Mouse (Mus musculus) limb, embryonic 11.5 days (tissue): Measurements from ENCODE around the gene Epo. TPM values are rescaled to one million over a fixed set of nuclear protein-coding genes. Genes with fewer than 3 reads are reported as not detected.

Experiments used
- ATAC-seq: fragments of 200-750 bp; cut with Nextera tagmentation; 2 replicates; pipeline ENCODE4 v1.8.0; 2017; ENCODE audit warnings: low read depth; ENCODE audit not compliant: insufficient number of reproducible peaks, low FRiP score, low TSS enrichment
- DNase-seq: peaks from one replicate; pipeline ENCODE4 v3.0.0-alpha.2; 2015; ENCODE audit warnings: low spot score
- H3K27ac ChIP-seq: fragments of 300-500 bp; sonication (generic); replicated peaks from 2 replicates; pipeline ENCODE4 v1.5.1; 2014; ENCODE audit warnings: low read depth, mild to moderate bottlenecking, low read length
- H3K27me3 ChIP-seq: fragments of 300-500 bp; sonication (generic); 2 replicates; pipeline ENCODE4 v1.6.1; 2014; ENCODE audit warnings: mild to moderate bottlenecking, low read length, mixed read lengths; ENCODE audit not compliant: control insufficient read depth, insufficient read depth
- H3K36me3 ChIP-seq: fragments of 300-500 bp; sonication (generic); 2 replicates; pipeline ENCODE4 v1.6.1; 2014; ENCODE audit warnings: mild to moderate bottlenecking, low read length, moderate library complexity, mixed read lengths; ENCODE audit not compliant: control insufficient read depth, insufficient read depth
- H3K4me1 ChIP-seq: fragments of 300-500 bp; sonication (generic); 2 replicates; pipeline ENCODE4 v1.6.1; 2014; ENCODE audit warnings: low read length, mixed read lengths; ENCODE audit not compliant: control insufficient read depth, insufficient read depth
- H3K4me2 ChIP-seq: fragments of 300-500 bp; sonication (generic); 2 replicates; pipeline ENCODE4 v1.6.1; 2014; ENCODE audit warnings: low read depth, mild to moderate bottlenecking, moderate library complexity; ENCODE audit not compliant: severe bottlenecking
- H3K4me3 ChIP-seq: fragments of 300-500 bp; sonication (generic); 2 replicates; pipeline ENCODE4 v1.5.1; 2014; ENCODE audit warnings: low read depth, low read length
- H3K9ac ChIP-seq: fragments of 300-500 bp; sonication (generic); 2 replicates; pipeline ENCODE4 v1.6.1; 2014; ENCODE audit warnings: mild to moderate bottlenecking, low read length
- H3K9me3 ChIP-seq: fragments of 300-500 bp; sonication (generic); 2 replicates; pipeline ENCODE4 v1.6.1; 2016; ENCODE audit warnings: low read length; ENCODE audit not compliant: control insufficient read depth
- WGBS: fragments of 180-500 bp; shearing (Covaris S2); extraction: QIAGEN DNeasy Blood & Tissue Kit; methylation state at CpG from one replicate; pipeline ENCODE4 v1.1.7; 2014; 5-methylcytosine and 5-hydroxymethylcytosine counted together
- polyA plus RNA-seq: library from polyadenylated mRNA; unstranded; fragments of >200 nt; fragmentation: Nextera tagmentation; extraction: Ambion mirVana; gene quantifications from 2 replicates; pipeline ENCODE4 v1.2.1, GENCODE M21; 2014

The Epo gene
- polyA plus RNA-seq, 1 experiment from 2014 or later: 0.67 TPM

DNA sequence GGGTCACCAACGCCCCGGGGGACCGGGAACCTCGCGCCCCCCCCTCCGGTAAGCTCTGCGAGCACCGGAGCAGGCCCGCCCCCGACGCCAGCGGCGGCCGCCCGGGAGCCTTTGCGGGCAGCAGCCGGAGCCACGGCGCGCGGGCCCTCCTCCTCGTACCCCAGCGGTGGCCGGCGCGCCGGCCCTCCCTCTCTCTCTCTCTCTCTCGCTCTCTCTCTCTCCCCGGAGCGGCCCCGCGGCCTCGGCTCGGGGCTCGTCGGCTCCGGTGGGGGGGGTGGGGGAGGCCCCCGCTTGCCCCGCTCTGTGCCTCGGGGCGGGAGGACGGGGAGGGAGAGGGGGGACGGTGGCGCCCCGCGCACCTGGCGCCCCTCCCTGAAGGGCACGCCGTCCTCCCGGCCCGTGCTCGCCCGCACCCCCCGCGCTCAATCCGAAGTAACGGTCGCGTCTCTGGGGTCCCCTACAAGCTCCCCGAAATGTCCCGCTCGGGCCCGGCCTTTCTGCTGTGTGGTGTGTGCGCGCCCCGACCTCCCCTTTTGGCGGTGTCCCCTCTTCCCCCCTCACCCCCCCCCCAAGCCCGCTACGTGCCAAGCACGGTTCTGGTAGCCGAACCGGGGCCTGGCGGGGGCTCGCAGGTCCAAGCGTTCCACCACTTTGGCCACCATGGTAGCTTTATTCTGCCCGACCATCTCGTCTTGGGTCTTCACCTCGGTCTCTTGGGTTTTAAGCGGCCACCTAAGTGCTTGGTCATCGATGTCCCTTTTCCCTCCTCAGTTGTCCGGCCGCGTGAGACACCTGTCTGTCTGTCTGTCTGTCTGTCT, 22.3 kb downstream of the Epo start:
- Histone ChIP-seq H3K4me1 (peaks cover 20% of the 10 kb centered on the region), H3K4me3 (peak overlapping the region; percentile 98), H3K27ac (peak overlapping the region; percentile 76), H3K9me3 (no peaks in the 10 kb centered on the region), H3K27me3 (no peaks in the 10 kb centered on the region), H3K4me2 (peak overlapping the region; percentile 89), H3K9ac (peak overlapping the region; percentile 98), H3K36me3 (peaks cover 5% of the 10 kb centered on the region; the same call in 1 of the 2 replicates)
- 0% methylated on average over 42 of the region's 83 CpGs for WGBS
- DNase-seq (peak; percentile 44), ATAC-seq (peak; percentile 44; the same call in 1 of the 2 replicates)

DNA sequence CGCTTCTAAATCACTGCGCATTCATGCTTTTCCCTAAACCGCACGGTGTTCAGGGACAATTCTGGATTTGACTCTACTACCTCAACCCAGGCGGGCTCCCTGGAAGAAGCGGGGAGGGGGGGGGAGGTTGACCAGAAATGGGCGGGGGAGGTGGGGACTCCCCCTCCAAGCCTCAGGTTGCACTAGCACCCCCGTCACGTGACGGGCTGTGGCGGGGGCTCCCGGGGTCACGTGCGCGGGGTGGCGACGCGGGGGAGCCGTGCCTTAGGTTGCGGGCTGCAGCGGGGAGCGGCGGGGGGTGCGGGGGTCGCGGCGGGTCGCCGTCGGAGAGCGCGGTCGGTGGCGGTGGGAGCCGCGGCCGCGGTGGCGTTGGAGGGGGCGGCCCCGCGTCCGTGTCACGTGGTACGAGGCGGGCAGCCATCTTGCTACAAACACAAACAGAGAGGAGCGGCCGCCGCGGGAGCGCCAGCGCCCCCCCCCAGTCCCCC, 23.0 kb downstream of the Epo start:
- Histone ChIP-seq H3K27ac (peak overlapping the region; percentile 76), H3K9ac (peak overlapping the region; percentile 98), H3K4me3 (peak overlapping the region; percentile 98), H3K27me3 (no peaks in the 10 kb centered on the region), H3K4me1 (peaks cover 20% of the 10 kb centered on the region), H3K36me3 (peaks cover 5% of the 10 kb centered on the region; the same call in 1 of the 2 replicates), H3K4me2 (peak overlapping the region; percentile 89), H3K9me3 (no peaks in the 10 kb centered on the region)
- peak; percentile 84 for DNase-seq
- ATAC-seq: peak; percentile 42; the same call in 1 of the 2 replicates
- WGBS: 3% methylated on average over 31 of the region's 52 CpGs

DNA sequence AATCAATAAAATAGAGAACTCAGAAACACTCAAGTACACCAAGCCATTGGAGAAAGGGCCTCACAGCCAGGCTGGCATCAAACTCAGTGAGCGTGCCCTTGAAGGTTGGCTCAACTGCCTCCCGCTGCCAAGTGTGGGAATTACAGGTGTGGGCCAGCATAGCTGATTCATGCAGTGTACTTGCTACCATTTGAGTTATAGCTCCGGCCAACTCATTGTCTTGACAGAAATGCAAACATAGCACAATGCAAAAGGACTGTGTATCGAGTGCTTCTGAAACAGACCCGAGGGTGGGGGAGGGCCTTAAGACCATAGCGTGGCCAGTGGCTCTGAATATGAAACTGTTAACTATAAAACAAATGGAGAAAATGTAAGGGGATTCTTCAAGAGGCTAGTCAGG, 29.0 kb downstream of the Epo start:
- Histone ChIP-seq H3K36me3 (no peaks in the 10 kb centered on the region), H3K27me3 (no peaks in the 10 kb centered on the region), H3K9ac (no peak overlapping the region), H3K27ac (no peak overlapping the region), H3K4me2 (no peak overlapping the region), H3K9me3 (no peaks in the 10 kb centered on the region), H3K4me1 (peaks cover 3% of the 10 kb centered on the region; the same call in 1 of the 2 replicates), H3K4me3 (no peak overlapping the region)
- DNase-seq: no peak
- no peak for ATAC-seq
- 88% methylated on average over 6 of the region's 6 CpGs for WGBS

- H3K27ac ChIP-seq: peak overlapping the region; percentile 92
- ATAC-seq: peak; percentile 83
- no peaks in the 10 kb centered on the region for H3K9me3 ChIP-seq
- H3K27me3 ChIP-seq: no peaks in the 10 kb centered on the region
- 0% methylated on average over 26 of the region's 30 CpGs for WGBS
- peak overlapping the region; percentile 64 for H3K4me2 ChIP-seq
- peak overlapping the region; percentile 78 for H3K9ac ChIP-seq
- peak overlapping the region; percentile 54 for H3K4me3 ChIP-seq
- peak; percentile 91 for DNase-seq
- no peaks in the 10 kb centered on the region for H3K36me3 ChIP-seq
- H3K4me1 ChIP-seq: peaks cover 3% of the 10 kb centered on the region; the same call in 1 of the 2 replicates
Measured at GRCm38 (mm10) chr5:137502667-137503110, 30.4 kb downstream of the Epo start.

DNA sequence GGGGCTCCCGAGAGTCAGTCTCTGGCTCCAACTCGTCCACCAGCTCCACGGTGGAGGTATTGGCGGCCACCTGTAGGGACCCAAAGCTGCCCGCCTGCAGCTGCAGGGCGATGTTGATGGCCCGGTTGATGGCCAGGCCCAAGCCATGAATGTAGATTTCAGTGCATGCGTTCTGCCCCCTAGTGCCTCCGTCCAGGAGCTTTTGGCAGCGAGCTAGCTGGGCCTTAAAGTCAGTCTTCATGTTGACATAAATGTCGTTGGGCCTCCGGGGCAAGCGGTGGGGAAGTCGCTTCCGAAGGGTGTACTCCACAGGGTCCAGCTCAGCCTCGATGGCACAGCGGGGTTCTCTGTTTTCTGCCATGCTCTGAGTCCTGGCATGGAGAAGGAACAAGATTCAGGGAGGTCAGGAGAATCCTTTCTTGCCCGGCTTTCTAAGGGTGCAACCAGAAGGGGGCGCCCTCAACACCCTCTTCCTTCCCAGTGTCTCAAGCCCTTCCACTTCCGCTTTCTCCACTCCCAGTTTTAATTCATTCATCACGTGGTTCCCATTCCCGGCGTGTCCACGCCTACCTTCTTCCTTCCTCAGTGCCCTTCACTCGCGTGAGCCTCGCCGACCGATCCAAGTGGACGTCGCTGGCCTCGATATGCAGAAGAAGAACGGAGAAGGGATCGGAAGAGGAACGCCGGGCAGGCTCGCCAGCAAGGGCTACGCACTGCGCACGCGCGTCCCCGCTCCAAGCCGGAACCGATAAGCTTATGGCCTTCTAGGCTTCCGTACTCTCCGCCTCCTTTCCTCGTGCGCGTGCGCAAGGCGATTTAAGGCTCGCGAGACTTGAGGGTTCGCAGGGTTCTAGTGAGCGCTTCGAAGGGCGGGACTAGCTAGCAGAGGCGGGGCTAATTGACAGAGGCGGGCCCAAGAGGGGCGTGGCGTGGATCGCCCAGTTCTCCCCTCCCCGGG, 31.1 kb downstream of the Epo start, which contains the start of gene Pop7:
Pop7 (minus strand) TSS at position 810 of the 958 bp plus-strand sequence.
- ATAC-seq (peak; percentile 95), DNase-seq (peak; percentile 100)
- WGBS: 3% methylated on average over 64 of the region's 64 CpGs

DNA sequence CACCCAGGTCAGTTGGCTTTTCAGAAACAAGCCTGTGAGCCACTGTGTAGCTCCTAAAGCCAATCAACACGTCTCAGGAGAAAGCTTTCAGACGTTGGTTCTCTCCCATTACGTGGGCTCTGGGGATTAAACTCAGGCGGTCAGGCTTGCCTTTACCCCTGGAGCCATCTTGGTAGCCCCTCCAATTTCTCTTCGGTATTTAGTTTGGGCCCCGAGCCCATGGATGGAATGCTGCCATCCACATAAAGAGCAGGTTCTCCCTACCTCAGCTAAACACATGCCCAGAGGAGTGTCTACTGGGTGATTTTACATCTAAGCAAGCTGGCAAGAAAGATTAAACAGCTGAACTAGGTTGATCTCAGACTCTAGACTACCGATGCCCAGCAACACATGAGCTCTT, 32.9 kb downstream of the Epo start:
- Histone ChIP-seq H3K9ac (no peak overlapping the region), H3K36me3 (no peaks in the 10 kb centered on the region), H3K9me3 (no peaks in the 10 kb centered on the region), H3K27ac (no peak overlapping the region), H3K4me1 (peaks cover 3% of the 10 kb centered on the region; the same call in 1 of the 2 replicates), H3K27me3 (no peaks in the 10 kb centered on the region), H3K4me2 (peak overlapping the region; percentile 10; the same call in 1 of the 2 replicates), H3K4me3 (no peak overlapping the region)
- DNase-seq: no peak
- ATAC-seq: no peak
- WGBS: 90% methylated on average over 7 of the region's 7 CpGs

More for the DNA sequence above, 31.1 kb downstream of the Epo start, which contains the start of gene Pop7:
- Histone ChIP-seq H3K4me3 (peak within 1 kb of the TSS; percentile 54), H3K9me3 (no peaks in the 10 kb centered on the region), H3K9ac (peak within 1 kb of the TSS; percentile 78), H3K36me3 (no peaks in the 10 kb centered on the region), H3K4me1 (peaks cover 3% of the 10 kb centered on the region; the same call in 1 of the 2 replicates), H3K27ac (peak within 1 kb of the TSS; percentile 92), H3K4me2 (peak within 1 kb of the TSS; percentile 74), H3K27me3 (no peaks in the 10 kb centered on the region)

DNA sequence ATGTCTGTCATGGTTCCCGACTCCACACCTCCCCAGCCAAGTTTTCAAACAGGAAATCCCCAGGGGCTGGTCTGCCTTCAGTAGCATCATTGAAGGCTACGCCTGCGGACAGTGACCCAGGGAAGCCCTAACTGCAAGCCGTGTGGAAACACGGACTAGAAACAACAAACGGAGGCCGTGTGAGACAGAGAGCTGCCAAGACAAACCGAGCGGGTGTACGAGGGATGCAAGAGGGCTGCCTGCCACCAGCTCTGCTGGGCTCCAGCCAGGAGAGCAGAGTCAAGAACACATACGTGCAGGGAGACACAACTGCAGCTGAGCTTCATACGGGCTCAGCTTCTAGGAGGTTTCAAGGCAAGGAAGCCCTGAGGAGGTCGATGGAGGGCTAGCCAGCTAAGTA, 39.2 kb downstream of the Epo start:
- 86% methylated on average over 13 of the region's 13 CpGs for WGBS
- H3K27me3 ChIP-seq: no peaks in the 10 kb centered on the region
- no peak overlapping the region for H3K4me3 ChIP-seq
- no peak for DNase-seq
- no peaks in the 10 kb centered on the region for H3K36me3 ChIP-seq
- ATAC-seq: no peak
- no peaks in the 10 kb centered on the region for H3K9me3 ChIP-seq
- H3K4me2 ChIP-seq: no peak overlapping the region
- H3K9ac ChIP-seq: no peak overlapping the region
- H3K4me1 ChIP-seq: no peaks in the 10 kb centered on the region
- no peak overlapping the region for H3K27ac ChIP-seq

GRCm38 (mm10) chr5:137491559-137491958, 41.5 kb downstream of the Epo start:
- no peak for DNase-seq
- no peaks in the 10 kb centered on the region for H3K27me3 ChIP-seq
- no peaks in the 10 kb centered on the region for H3K9me3 ChIP-seq
- H3K27ac ChIP-seq: no peak overlapping the region
- no peak overlapping the region for H3K9ac ChIP-seq
- 57% methylated on average over 4 of the region's 4 CpGs for WGBS
- no peaks in the 10 kb centered on the region for H3K36me3 ChIP-seq
- H3K4me2 ChIP-seq: no peak overlapping the region
- no peak for ATAC-seq
- no peak overlapping the region for H3K4me3 ChIP-seq
- H3K4me1 ChIP-seq: no peaks in the 10 kb centered on the region
